Mouse (Mus musculus) A20 (cell line): ENCODE data around the gene Sgk1.

Experiments used
- DNase-seq: peaks from one replicate; pipeline ENCODE4 v3.0.0-alpha.2; 2011; ENCODE audit warnings: low read depth, low spot score

The Sgk1 gene

GRCm38 (mm10) chr10:21882184-21883081, at the start of gene Sgk1:
Gene Sgk1 (plus strand): TSS chr10:21882184.
- DNase-seq, result no peak

DNA sequence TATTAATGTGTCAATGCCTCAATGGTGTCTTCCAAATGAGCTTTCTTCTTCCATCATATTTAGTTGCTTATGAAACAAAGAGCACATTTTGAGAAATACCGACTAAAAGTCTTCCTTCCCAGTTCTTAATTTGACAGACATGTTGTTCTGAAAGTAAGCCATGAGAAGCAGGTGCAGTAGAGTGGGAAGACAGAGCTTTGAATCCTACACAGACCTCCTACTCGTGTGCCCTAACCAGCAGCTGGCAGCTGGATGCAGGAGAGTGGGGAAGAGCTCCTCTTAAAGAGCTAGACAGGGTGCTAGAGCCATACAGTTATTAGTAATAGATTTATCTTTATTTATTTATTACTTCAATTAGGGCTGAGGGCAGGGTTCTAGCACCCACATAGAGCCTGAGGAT, 49.7 kb upstream of the Sgk1 start:
- DNase-seq, result no peak

GRCm38 (mm10) chr10:21833757-21834156, 48.2 kb upstream of the Sgk1 start:
- DNase-seq, result no peak

DNA sequence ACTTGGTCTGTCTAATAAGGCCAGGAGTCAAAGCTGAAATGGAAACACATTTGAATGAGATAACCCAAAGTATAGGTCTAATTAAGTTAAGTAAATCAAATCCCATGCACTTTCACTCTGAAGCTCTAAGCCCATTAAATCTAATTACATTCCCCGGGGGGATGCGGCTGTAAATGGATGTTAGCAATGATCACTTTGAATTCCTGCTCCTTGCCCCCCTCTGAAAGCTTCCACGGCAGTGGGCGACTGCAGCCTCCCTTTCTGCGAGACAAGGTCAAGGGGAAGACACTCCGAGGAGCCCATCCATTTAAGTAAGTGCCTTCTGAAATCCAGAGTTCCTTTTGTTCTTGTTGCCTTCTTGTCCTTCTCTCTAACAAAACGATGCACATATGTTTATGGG, 46.9 kb upstream of the Sgk1 start:
- no peak for DNase-seq

DNA sequence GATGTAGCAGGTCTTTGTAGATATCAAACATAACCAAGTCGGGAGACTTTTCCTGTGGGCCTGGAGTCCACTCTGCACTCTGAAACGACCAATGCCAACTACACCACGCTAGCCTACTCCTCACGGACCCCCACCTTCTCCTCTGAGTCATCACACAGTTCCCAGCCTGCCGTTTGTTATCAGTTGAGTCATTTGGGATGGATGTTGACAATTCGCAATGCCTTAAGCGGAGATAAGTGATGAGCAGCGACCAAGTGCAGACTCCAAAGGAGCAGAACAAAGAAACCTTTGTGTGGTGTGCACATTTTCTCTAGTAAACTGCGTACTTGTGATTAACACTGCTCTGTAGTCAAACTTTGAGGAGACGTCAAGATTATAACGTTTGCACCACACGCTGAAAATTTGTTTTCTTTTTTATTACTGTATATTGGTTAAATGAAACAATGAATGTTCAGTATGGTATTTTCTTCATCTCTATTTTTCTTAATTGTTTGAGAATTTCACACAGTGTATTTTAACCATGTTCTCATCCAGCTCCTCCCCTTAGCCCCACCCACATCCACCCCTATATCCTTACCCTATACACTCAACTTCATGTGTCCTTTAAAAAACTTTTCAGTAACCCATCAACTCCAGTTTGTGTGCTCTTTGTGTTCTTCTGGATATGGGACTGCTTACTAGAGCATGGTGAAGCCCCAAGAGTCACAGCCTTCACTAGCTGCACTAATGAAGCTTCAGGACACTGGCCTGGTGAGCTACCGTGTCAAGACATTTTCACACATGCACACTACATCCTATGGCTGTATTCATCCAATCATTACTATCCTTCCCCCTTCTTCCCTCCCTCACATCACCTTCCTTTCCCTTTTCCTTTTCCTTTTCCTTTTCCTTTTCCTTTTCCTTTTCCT, 42.5 kb upstream of the Sgk1 start:
- DNase-seq, result no peak

DNA sequence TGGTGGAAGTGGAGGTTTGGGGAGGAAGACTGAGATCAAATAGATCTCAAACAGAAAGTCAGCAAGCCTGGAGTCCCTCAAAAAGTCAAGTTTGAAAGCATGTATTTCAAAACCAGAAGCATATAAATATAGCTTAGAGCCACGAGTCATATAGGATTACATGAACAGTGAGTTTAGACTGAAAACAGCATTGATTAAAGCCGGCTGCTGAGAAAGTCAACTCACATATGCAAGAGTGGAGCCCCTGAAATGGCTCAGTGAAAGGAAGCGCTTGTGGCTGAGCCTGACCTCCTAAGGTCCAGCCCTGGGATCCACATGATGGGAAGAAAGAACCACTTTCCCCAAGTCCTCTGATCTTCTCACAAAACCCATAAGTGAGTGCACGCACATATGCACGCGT, 38.7 kb upstream of the Sgk1 start:
- DNase-seq, result no peak

- DNase-seq, result no peak
Observed at GRCm38 (mm10) chr10:21843861-21844260, 38.1 kb upstream of the Sgk1 start.

- DNase-seq, result no peak
Observed at GRCm38 (mm10) chr10:21844391-21844790, 37.6 kb upstream of the Sgk1 start.

- DNase-seq, result no peak
Observed at GRCm38 (mm10) chr10:21845601-21846282, 36.2 kb upstream of the Sgk1 start.

GRCm38 (mm10) chr10:21846366-21846765, 35.6 kb upstream of the Sgk1 start:
- DNase-seq, result no peak

DNA sequence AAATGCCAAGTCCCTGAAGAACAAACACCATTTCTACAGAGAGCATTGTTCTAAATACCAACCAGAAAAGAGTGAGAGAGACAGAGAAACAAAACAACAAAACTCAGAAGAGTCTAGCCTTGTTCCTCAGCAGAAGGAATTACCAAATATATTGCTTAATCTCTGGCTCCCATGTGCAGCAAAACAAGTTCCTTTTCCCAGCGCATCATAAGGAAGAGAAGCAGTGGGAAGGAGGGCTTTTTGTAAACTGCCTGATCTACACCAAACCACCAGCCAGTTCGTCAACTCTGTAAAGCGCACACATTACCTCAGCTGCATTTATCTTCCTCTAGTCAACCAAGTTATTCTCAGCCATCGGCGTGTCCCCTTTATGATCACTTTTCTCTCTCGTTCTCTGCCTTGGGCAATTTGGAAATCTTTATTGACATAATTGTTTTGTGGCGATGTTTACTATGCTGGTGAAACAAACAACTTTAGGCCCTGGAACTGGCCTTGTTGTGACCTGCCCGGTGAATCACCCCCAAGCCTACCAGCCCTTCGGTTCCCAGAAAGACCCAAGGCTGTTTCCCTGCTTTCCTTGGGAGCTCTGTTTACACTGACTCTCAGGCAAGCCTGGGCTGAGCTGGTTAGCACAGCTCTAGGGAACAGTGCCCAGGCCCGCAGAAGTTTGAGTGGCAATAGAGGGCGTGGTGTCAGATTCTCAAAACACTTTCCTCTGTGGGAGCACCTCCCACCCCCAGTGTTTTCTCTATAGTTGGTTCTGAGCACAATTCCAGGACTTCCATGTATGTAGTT, 34.8 kb upstream of the Sgk1 start:
- DNase-seq, result no peak

DNA sequence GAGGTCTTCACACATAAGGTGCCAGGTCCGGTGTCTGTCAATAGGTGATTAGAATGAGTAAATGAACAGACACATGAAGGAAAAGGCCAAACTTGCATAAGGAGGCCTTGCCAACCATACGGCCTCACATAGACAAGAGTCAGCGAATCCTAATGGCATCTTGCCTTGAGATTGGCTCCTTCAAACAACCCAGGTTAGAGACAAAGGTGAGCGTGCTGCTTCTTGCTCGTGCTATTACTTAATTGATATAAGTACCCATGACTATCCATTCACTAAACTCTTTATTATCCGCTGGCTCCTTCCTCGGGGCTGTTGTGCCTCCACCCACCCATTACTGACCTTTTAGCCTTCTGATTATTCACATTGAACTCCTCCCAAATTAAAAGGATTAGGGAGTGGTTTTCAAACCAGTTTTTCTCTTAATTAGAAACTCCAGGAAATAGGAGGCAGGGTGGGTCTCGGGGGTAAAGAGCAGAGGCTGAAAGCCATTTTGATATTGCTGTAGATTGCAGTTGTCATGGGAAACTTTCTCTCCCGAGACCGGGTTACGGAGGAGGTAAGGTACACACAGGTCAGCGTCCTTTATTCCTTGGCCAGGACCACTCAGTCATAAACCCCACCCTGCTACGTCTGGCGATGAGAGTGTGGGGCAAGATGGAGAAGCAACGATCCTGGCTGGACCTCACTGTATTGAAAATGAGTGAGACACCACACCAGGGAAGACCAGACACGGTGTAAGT, 33.9 kb upstream of the Sgk1 start:
- no peak for DNase-seq

GRCm38 (mm10) chr10:21849251-21849650, 32.7 kb upstream of the Sgk1 start:
- DNase-seq, result no peak

DNA sequence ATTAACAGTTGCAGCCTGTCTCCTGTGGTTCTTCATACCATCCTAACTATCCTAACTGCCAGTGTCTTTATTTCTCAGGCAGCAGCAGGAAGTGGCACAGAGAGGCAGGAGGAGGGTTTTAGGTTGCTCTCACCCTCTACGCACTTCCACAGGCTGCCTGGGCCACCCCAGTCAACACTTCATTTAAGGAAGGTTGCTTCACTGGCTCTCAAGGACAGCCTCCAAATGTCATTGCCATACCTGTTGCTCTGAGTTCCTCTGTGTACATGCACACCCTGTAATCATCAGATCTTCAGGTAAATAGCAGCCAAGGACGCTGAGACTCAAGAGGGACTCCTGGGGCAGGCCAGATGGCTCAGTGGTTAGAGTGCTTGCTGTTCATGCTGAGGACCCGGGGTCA, 31.7 kb upstream of the Sgk1 start:
- no peak for DNase-seq

DNA sequence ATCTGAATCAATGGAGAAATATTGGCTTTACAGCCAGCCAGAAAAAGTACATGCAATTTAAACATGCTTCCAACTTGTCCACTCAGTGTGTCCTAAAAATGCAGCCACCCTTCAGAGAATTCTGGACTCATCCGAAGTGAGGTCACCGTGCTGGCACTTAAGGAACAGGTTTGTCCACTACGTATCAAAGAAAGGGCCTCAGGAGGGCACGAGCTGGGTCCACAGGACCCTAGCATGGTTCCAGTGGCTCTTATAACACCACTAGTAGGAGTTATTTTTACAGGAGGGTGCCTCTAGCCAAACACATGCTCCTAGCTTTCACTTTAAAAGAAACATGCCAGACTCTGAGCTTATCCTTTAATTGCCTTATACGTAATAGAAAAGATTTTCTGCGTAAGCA, 28.9 kb upstream of the Sgk1 start:
- no peak for DNase-seq

- DNase-seq, result no peak
Observed at GRCm38 (mm10) chr10:21853566-21854328, 28.2 kb upstream of the Sgk1 start.

GRCm38 (mm10) chr10:21855338-21855737, 26.6 kb upstream of the Sgk1 start:
- DNase-seq, result no peak

GRCm38 (mm10) chr10:21857676-21858075, 24.3 kb upstream of the Sgk1 start:
- DNase-seq, result no peak

DNA sequence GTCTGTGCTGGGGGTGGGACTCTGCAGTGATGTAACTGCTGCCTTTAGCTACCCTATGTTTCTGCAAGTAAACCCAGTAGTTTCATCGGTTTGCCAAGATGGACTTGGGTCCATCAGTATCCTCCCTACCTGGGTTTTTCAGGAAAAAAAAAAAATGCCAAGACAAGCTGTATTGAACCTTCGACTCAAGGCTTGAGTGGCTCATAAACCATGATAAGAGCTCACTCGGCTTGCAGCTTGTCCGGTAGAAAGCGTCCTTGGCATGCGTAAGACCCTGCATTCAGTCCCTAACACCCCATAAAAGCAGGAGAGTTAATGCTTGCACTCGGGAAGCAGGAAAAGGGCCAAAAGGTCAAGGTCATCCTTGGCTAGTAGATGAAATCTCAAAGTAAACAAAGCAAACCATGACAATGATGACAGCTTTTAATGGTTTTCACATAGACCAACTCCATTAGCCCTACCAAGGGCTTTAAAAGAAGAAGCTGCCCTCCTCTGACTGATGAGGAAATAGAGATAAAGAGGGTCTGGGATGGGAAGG, 23.5 kb upstream of the Sgk1 start:
- DNase-seq, result no peak
